Mouse (Mus musculus): Measurements from ENCODE around the gene Rps10. TPM values are rescaled to one million over a fixed set of nuclear protein-coding genes. Genes with fewer than 3 reads are reported as not detected.
A peak's percentile ranks its signal among the peaks of the same experiment; 100 is the strongest.
"Not testable (repeated sequence)": the region's sequence is repeated elsewhere in the genome, so short reads cannot be mapped to it uniquely, and the experiment has no call there.

The Rps10 gene
- polyA plus RNA-seq, 1 experiment from 2014 or later, result 1,299 TPM

GRCm38 (mm10) chr17:27650586-27650985 is 14.1 kb upstream of the Rps10 start:
- no peak overlapping the region for H3K9ac ChIP-seq (ENCODE audit: low read length)
- no peaks in the 10 kb centered on the region for H3K9me3 ChIP-seq (ENCODE audit: control insufficient read depth, low read length)
- 0 out of 2 replicates have a peak, but pooled peaks cover under 1% of the 10 kb centered on the region for H3K4me1 ChIP-seq (replicated peaks; ENCODE audit: control insufficient read depth, insufficient read depth, low read length)
- H3K27me3 ChIP-seq (replicated peaks; ENCODE audit: control insufficient read depth, insufficient read depth, low read length), result peaks cover 22% of the 10 kb centered on the region
- H3K27ac ChIP-seq (ENCODE audit: low read depth), result no peak overlapping the region
- DNase-seq (ENCODE audit: low spot score) (no peak), ATAC-seq (replicated peaks; ENCODE audit: low FRiP score, low TSS enrichment, low read depth) (no peak)
- 70% methylated on average over 13 of the region's 13 CpGs for WGBS
- no peaks in the 10 kb centered on the region for H3K36me3 ChIP-seq (ENCODE audit: control insufficient read depth, insufficient read depth, low read length)
- no peak overlapping the region for H3K4me2 ChIP-seq (ENCODE audit: low read length)
- no peak overlapping the region for H3K4me3 ChIP-seq (ENCODE audit: low read depth, low read length)

GRCm38 (mm10) chr17:27650160-27650559 is 13.7 kb upstream of the Rps10 start:
- no peaks in the 10 kb centered on the region for H3K9me3 ChIP-seq (ENCODE audit: control insufficient read depth, low read length)
- H3K4me1 ChIP-seq (replicated peaks; ENCODE audit: control insufficient read depth, insufficient read depth, low read length), result no peaks in the 10 kb centered on the region
- H3K27me3 ChIP-seq (replicated peaks; ENCODE audit: control insufficient read depth, insufficient read depth, low read length), result peaks cover 18% of the 10 kb centered on the region
- H3K4me3 ChIP-seq (ENCODE audit: low read depth, low read length), result no peak overlapping the region
- no peak overlapping the region for H3K27ac ChIP-seq (ENCODE audit: low read depth)
- H3K4me2 ChIP-seq (ENCODE audit: low read length), result no peak overlapping the region
- no peak for DNase-seq (ENCODE audit: low spot score)
- 11% methylated on average over 12 of the region's 12 CpGs for WGBS
- H3K9ac ChIP-seq (ENCODE audit: low read length), result no peak overlapping the region
- ATAC-seq (replicated peaks; ENCODE audit: low FRiP score, low TSS enrichment, low read depth), result 0 out of 2 replicates have a peak, but pooled peaks have one; percentile 44
- H3K36me3 ChIP-seq (ENCODE audit: control insufficient read depth, insufficient read depth, low read length), result no peaks in the 10 kb centered on the region

GRCm38 (mm10) chr17:27645807-27646206 is 9.3 kb upstream of the Rps10 start:
- H3K9me3 ChIP-seq (ENCODE audit: control insufficient read depth, low read length), result no peaks in the 10 kb centered on the region
- no peaks in the 10 kb centered on the region for H3K27me3 ChIP-seq (replicated peaks; ENCODE audit: control insufficient read depth, insufficient read depth, low read length)
- ATAC-seq (replicated peaks; ENCODE audit: low FRiP score, low TSS enrichment, low read depth) (no peak), DNase-seq (ENCODE audit: low spot score) (no peak)
- H3K36me3 ChIP-seq (ENCODE audit: control insufficient read depth, insufficient read depth, low read length), result no peaks in the 10 kb centered on the region
- 50% methylated on average over 7 of the region's 7 CpGs for WGBS
- no peak overlapping the region for H3K9ac ChIP-seq (ENCODE audit: low read length)
- H3K27ac ChIP-seq (ENCODE audit: low read depth), result no peak overlapping the region
- peaks cover 11% of the 10 kb centered on the region for H3K4me1 ChIP-seq (replicated peaks; ENCODE audit: control insufficient read depth, insufficient read depth, low read length)
- no peak overlapping the region for H3K4me2 ChIP-seq (ENCODE audit: low read length)
- H3K4me3 ChIP-seq (ENCODE audit: low read depth, low read length), result no peak overlapping the region

GRCm38 (mm10) chr17:27644572-27644971 is 8.1 kb upstream of the Rps10 start:
- H3K36me3 ChIP-seq (ENCODE audit: control insufficient read depth, insufficient read depth, low read length), result no peaks in the 10 kb centered on the region
- no peaks in the 10 kb centered on the region for H3K9me3 ChIP-seq (ENCODE audit: control insufficient read depth, low read length)
- DNase-seq (ENCODE audit: low spot score) (no peak), ATAC-seq (replicated peaks; ENCODE audit: low FRiP score, low TSS enrichment, low read depth) (no peak)
- no peak overlapping the region for H3K27ac ChIP-seq (ENCODE audit: low read depth)
- peaks cover 11% of the 10 kb centered on the region for H3K4me1 ChIP-seq (replicated peaks; ENCODE audit: control insufficient read depth, insufficient read depth, low read length)
- no peak overlapping the region for H3K9ac ChIP-seq (ENCODE audit: low read length)
- 56% methylated on average over 2 of the region's 2 CpGs for WGBS
- no peaks in the 10 kb centered on the region for H3K27me3 ChIP-seq (replicated peaks; ENCODE audit: control insufficient read depth, insufficient read depth, low read length)
- H3K4me3 ChIP-seq (ENCODE audit: low read depth, low read length), result no peak overlapping the region
- no peak overlapping the region for H3K4me2 ChIP-seq (ENCODE audit: low read length)

GRCm38 (mm10) chr17:27643756-27644155 is 7.3 kb upstream of the Rps10 start:
- no peaks in the 10 kb centered on the region for H3K27me3 ChIP-seq (replicated peaks; ENCODE audit: control insufficient read depth, insufficient read depth, low read length)
- WGBS, result 76% methylated on average over 9 of the region's 9 CpGs
- H3K36me3 ChIP-seq (ENCODE audit: control insufficient read depth, insufficient read depth, low read length), result no peaks in the 10 kb centered on the region
- H3K4me1 ChIP-seq (replicated peaks; ENCODE audit: control insufficient read depth, insufficient read depth, low read length), result peaks cover 11% of the 10 kb centered on the region
- no peak overlapping the region for H3K27ac ChIP-seq (ENCODE audit: low read depth)
- no peaks in the 10 kb centered on the region for H3K9me3 ChIP-seq (ENCODE audit: control insufficient read depth, low read length)
- no peak overlapping the region for H3K4me3 ChIP-seq (ENCODE audit: low read depth, low read length)
- no peak for ATAC-seq (replicated peaks; ENCODE audit: low FRiP score, low TSS enrichment, low read depth)
- H3K9ac ChIP-seq (ENCODE audit: low read length), result no peak overlapping the region
- no peak for DNase-seq (ENCODE audit: low spot score)
- no peak overlapping the region for H3K4me2 ChIP-seq (ENCODE audit: low read length)

GRCm38 (mm10) chr17:27643101-27643500 is 6.6 kb upstream of the Rps10 start:
- Histone ChIP-seq H3K9me3 (ENCODE audit: control insufficient read depth, low read length) (no peaks in the 10 kb centered on the region), H3K4me3 (ENCODE audit: low read depth, low read length) (no peak overlapping the region), H3K36me3 (ENCODE audit: control insufficient read depth, insufficient read depth, low read length) (no peaks in the 10 kb centered on the region), H3K4me1 (replicated peaks; ENCODE audit: control insufficient read depth, insufficient read depth, low read length) (peaks cover 11% of the 10 kb centered on the region), H3K27ac (ENCODE audit: low read depth) (peak overlapping the region; percentile 47), H3K9ac (ENCODE audit: low read length) (no peak overlapping the region), H3K4me2 (ENCODE audit: low read length) (peak overlapping the region; percentile 24; the same call in 1 of the 2 replicates), H3K27me3 (replicated peaks; ENCODE audit: control insufficient read depth, insufficient read depth, low read length) (no peaks in the 10 kb centered on the region)
- DNase-seq (ENCODE audit: low spot score) (no peak), ATAC-seq (replicated peaks; ENCODE audit: low FRiP score, low TSS enrichment, low read depth) (peak; percentile 37; the same call in 1 of the 2 replicates)
- 23% methylated on average over 6 of the region's 6 CpGs for WGBS

- Histone ChIP-seq H3K4me3 (ENCODE audit: low read depth, low read length) (no peak overlapping the region), H3K9ac (ENCODE audit: low read length) (no peak overlapping the region), H3K27ac (ENCODE audit: low read depth) (peak overlapping the region; percentile 47), H3K27me3 (replicated peaks; ENCODE audit: control insufficient read depth, insufficient read depth, low read length) (no peaks in the 10 kb centered on the region), H3K9me3 (ENCODE audit: control insufficient read depth, low read length) (no peaks in the 10 kb centered on the region), H3K4me2 (ENCODE audit: low read length) (peak overlapping the region; percentile 24; the same call in 1 of the 2 replicates), H3K36me3 (ENCODE audit: control insufficient read depth, insufficient read depth, low read length) (no peaks in the 10 kb centered on the region), H3K4me1 (replicated peaks; ENCODE audit: control insufficient read depth, insufficient read depth, low read length) (peaks cover 11% of the 10 kb centered on the region)
- peak; percentile 48 for ATAC-seq (replicated peaks; ENCODE audit: low FRiP score, low TSS enrichment, low read depth)
- 12% methylated on average over 12 of the region's 12 CpGs for WGBS
- peak; percentile 77 for DNase-seq (ENCODE audit: low spot score)
Measured at GRCm38 (mm10) chr17:27642491-27643062, 6.1 kb upstream of the Rps10 start.

- H3K27me3 ChIP-seq (replicated peaks; ENCODE audit: control insufficient read depth, insufficient read depth, low read length); H3K9ac ChIP-seq (ENCODE audit: low read length); H3K27ac ChIP-seq (ENCODE audit: low read depth); H3K4me2 ChIP-seq (ENCODE audit: low read length); H3K9me3 ChIP-seq (ENCODE audit: control insufficient read depth, low read length); DNase-seq (ENCODE audit: low spot score); ATAC-seq (replicated peaks; ENCODE audit: low FRiP score, low TSS enrichment, low read depth); H3K4me3 ChIP-seq (ENCODE audit: low read depth, low read length); H3K36me3 ChIP-seq (ENCODE audit: control insufficient read depth, insufficient read depth, low read length): not testable (repeated sequence)
- peaks cover 25% of the 10 kb centered on the region for H3K4me1 ChIP-seq (replicated peaks; ENCODE audit: control insufficient read depth, insufficient read depth, low read length)
- 86% methylated on average over 6 of the region's 6 CpGs for WGBS
Measured at GRCm38 (mm10) chr17:27639851-27640250, 3.4 kb upstream of the Rps10 start.

- H3K27me3 ChIP-seq (replicated peaks; ENCODE audit: control insufficient read depth, insufficient read depth, low read length), result no peaks in the 10 kb centered on the region
- H3K9me3 ChIP-seq (ENCODE audit: control insufficient read depth, low read length), result no peaks in the 10 kb centered on the region
- no peak overlapping the region for H3K9ac ChIP-seq (ENCODE audit: low read length)
- H3K4me1 ChIP-seq (replicated peaks; ENCODE audit: control insufficient read depth, insufficient read depth, low read length), result peaks cover 25% of the 10 kb centered on the region
- no peak for ATAC-seq (replicated peaks; ENCODE audit: low FRiP score, low TSS enrichment, low read depth)
- DNase-seq (ENCODE audit: low spot score), result no peak
- peaks cover 4% of the 10 kb centered on the region; the same call in 1 of the 2 replicates for H3K36me3 ChIP-seq (ENCODE audit: control insufficient read depth, insufficient read depth, low read length)
- no peak overlapping the region for H3K4me2 ChIP-seq (ENCODE audit: low read length)
- no peak overlapping the region for H3K27ac ChIP-seq (ENCODE audit: low read depth)
- 83% methylated on average over 20 of the region's 20 CpGs for WGBS
- no peak overlapping the region for H3K4me3 ChIP-seq (ENCODE audit: low read depth, low read length)
Measured at GRCm38 (mm10) chr17:27638921-27639332, 2.5 kb upstream of the Rps10 start.

Data from intestine, embryonic 14.5 days (tissue).